Mouse (Mus musculus): ENCODE measurements around the gene Olfr1164. TPM values are rescaled to one million over a fixed set of nuclear protein-coding genes. Genes with fewer than 3 reads are reported as not detected.

The Olfr1164 gene
- not detected in 2 replicates for polyA plus RNA-seq (2014; fragmentation: Nextera tagmentation; extraction: Ambion mirVana)

- ATAC-seq (ENCODE audit: insufficient number of reproducible peaks, low FRiP score, low TSS enrichment, low read depth) (no peak), DNase-seq (ENCODE audit: low spot score) (no peak)
- H3K9me3 ChIP-seq (ENCODE audit: control insufficient read depth, low read length), result no peaks in the 10 kb centered on the region
- no peaks in the 10 kb centered on the region for H3K4me1 ChIP-seq (ENCODE audit: control insufficient read depth, insufficient read depth, low read length)
- H3K27ac ChIP-seq (replicated peaks; ENCODE audit: low read depth, low read length), result no peak within 1 kb of the TSS
- no peak within 1 kb of the TSS for H3K9ac ChIP-seq (ENCODE audit: low read length)
- 83% methylated on average over 4 of the region's 4 CpGs for WGBS
- H3K4me2 ChIP-seq (ENCODE audit: low read depth, severe bottlenecking), result no peak within 1 kb of the TSS
- no peaks in the 10 kb centered on the region for H3K27me3 ChIP-seq (ENCODE audit: control insufficient read depth, insufficient read depth, low read length)
- no peak within 1 kb of the TSS for H3K4me3 ChIP-seq (ENCODE audit: low read depth, low read length)
- H3K36me3 ChIP-seq (ENCODE audit: control insufficient read depth, insufficient read depth, low read length), result no peaks in the 10 kb centered on the region
These were observed at the start of gene Olfr1164 for GRCm38 (mm10) chr2:88093866-88094265. TSS of gene Olfr1164 (minus strand) at chr2:88093966.

- no peak within 1 kb of the TSS for H3K4me3 ChIP-seq (ENCODE audit: low read depth, low read length)
- no peak within 1 kb of the TSS for H3K9ac ChIP-seq (ENCODE audit: low read length)
- no peaks in the 10 kb centered on the region for H3K4me1 ChIP-seq (ENCODE audit: control insufficient read depth, insufficient read depth, low read length)
- DNase-seq (ENCODE audit: low spot score) (no peak), ATAC-seq (ENCODE audit: insufficient number of reproducible peaks, low FRiP score, low TSS enrichment, low read depth) (no peak)
- 98% methylated on average over 1 of the region's 1 CpGs for whole genome bisulfite sequencing
- no peak within 1 kb of the TSS for H3K27ac ChIP-seq (replicated peaks; ENCODE audit: low read depth, low read length)
- no peaks in the 10 kb centered on the region for H3K36me3 ChIP-seq (ENCODE audit: control insufficient read depth, insufficient read depth, low read length)
- no peak within 1 kb of the TSS for H3K4me2 ChIP-seq (ENCODE audit: low read depth, severe bottlenecking)
- H3K9me3 ChIP-seq (ENCODE audit: control insufficient read depth, low read length), result no peaks in the 10 kb centered on the region
- H3K27me3 ChIP-seq (ENCODE audit: control insufficient read depth, insufficient read depth, low read length), result no peaks in the 10 kb centered on the region
These were observed 34.4 kb upstream of the Olfr1164 start, which contains the start of gene Olfr1166 for GRCm38 (mm10) chr2:88128172-88128571. TSS of gene Olfr1166 (minus strand) at chr2:88128272.

GRCm38 (mm10) chr2:88071730-88072129 lies 22.0 kb downstream of the Olfr1164 start, which contains the start of gene Olfr1163:
TSS of gene Olfr1163 (minus strand) at chr2:88071830.
- no peak for DNase-seq (ENCODE audit: low spot score)
- no peaks in the 10 kb centered on the region for H3K36me3 ChIP-seq (ENCODE audit: control insufficient read depth, insufficient read depth, low read length)
- H3K4me2 ChIP-seq (ENCODE audit: low read depth, severe bottlenecking), result no peak within 1 kb of the TSS
- H3K27ac ChIP-seq (replicated peaks; ENCODE audit: low read depth, low read length), result no peak within 1 kb of the TSS
- no peaks in the 10 kb centered on the region for H3K27me3 ChIP-seq (ENCODE audit: control insufficient read depth, insufficient read depth, low read length)
- no peak within 1 kb of the TSS for H3K4me3 ChIP-seq (ENCODE audit: low read depth, low read length)
- no peaks in the 10 kb centered on the region for H3K9me3 ChIP-seq (ENCODE audit: control insufficient read depth, low read length)
- H3K9ac ChIP-seq (ENCODE audit: low read length), result no peak within 1 kb of the TSS
- ATAC-seq (ENCODE audit: insufficient number of reproducible peaks, low FRiP score, low TSS enrichment, low read depth), result no peak
- H3K4me1 ChIP-seq (ENCODE audit: control insufficient read depth, insufficient read depth, low read length), result no peaks in the 10 kb centered on the region

- Histone ChIP-seq H3K36me3 (ENCODE audit: control insufficient read depth, insufficient read depth, low read length) (no peaks in the 10 kb centered on the region), H3K4me3 (ENCODE audit: low read depth, low read length) (no peak overlapping the region), H3K27me3 (ENCODE audit: control insufficient read depth, insufficient read depth, low read length) (no peaks in the 10 kb centered on the region), H3K4me2 (ENCODE audit: low read depth, severe bottlenecking) (no peak overlapping the region), H3K9me3 (ENCODE audit: control insufficient read depth, low read length) (no peaks in the 10 kb centered on the region), H3K4me1 (ENCODE audit: control insufficient read depth, insufficient read depth, low read length) (no peaks in the 10 kb centered on the region), H3K27ac (replicated peaks; ENCODE audit: low read depth, low read length) (no peak overlapping the region), H3K9ac (ENCODE audit: low read length) (no peak overlapping the region)
- DNase-seq (ENCODE audit: low spot score), result no peak
- no peak for ATAC-seq (ENCODE audit: insufficient number of reproducible peaks, low FRiP score, low TSS enrichment, low read depth)
- WGBS, result 82% methylated on average over 2 of the region's 2 CpGs
These were observed 30.2 kb downstream of the Olfr1164 start for GRCm38 (mm10) chr2:88063587-88063986.

GRCm38 (mm10) chr2:88051029-88051428 lies 42.7 kb downstream of the Olfr1164 start, which contains the start of gene Olfr1162:
TSS of gene Olfr1162 (minus strand) at chr2:88051129.
- Histone ChIP-seq H3K4me2 (ENCODE audit: low read depth, severe bottlenecking) (no peak within 1 kb of the TSS), H3K9me3 (ENCODE audit: control insufficient read depth, low read length) (no peaks in the 10 kb centered on the region), H3K27me3 (ENCODE audit: control insufficient read depth, insufficient read depth, low read length) (no peaks in the 10 kb centered on the region), H3K9ac (ENCODE audit: low read length) (no peak within 1 kb of the TSS), H3K27ac (replicated peaks; ENCODE audit: low read depth, low read length) (no peak within 1 kb of the TSS), H3K4me3 (ENCODE audit: low read depth, low read length) (no peak within 1 kb of the TSS), H3K4me1 (ENCODE audit: control insufficient read depth, insufficient read depth, low read length) (no peaks in the 10 kb centered on the region), H3K36me3 (ENCODE audit: control insufficient read depth, insufficient read depth, low read length) (no peaks in the 10 kb centered on the region)
- ATAC-seq (ENCODE audit: insufficient number of reproducible peaks, low FRiP score, low TSS enrichment, low read depth), result no peak
- DNase-seq (ENCODE audit: low spot score), result no peak
- 86% methylated on average over 1 of the region's 1 CpGs for WGBS

Other genes with a start within 250 kb of the Olfr1164 start
- gene Olfr1150-ps1, start 250.0 kb downstream of the Olfr1164 start, polyA plus RNA-seq (2014; fragmentation: Nextera tagmentation; extraction: Ambion mirVana), result not detected in 2 replicates
- not detected in 2 replicates for gene Olfr1151, start 238.1 kb downstream of the Olfr1164 start, polyA plus RNA-seq (2014; fragmentation: Nextera tagmentation; extraction: Ambion mirVana)
- not detected in 2 replicates for gene Olfr1152, start 227.5 kb downstream of the Olfr1164 start, polyA plus RNA-seq (2014; fragmentation: Nextera tagmentation; extraction: Ambion mirVana)
- not detected in 2 replicates for gene Olfr1153, start 199.0 kb downstream of the Olfr1164 start, polyA plus RNA-seq (2014; fragmentation: Nextera tagmentation; extraction: Ambion mirVana)
- gene Olfr1154, start 188.8 kb downstream of the Olfr1164 start, polyA plus RNA-seq (2014; fragmentation: Nextera tagmentation; extraction: Ambion mirVana), result not detected in 2 replicates
- gene Olfr1155, start 148.8 kb downstream of the Olfr1164 start, polyA plus RNA-seq (2014; fragmentation: Nextera tagmentation; extraction: Ambion mirVana), result not detected in 2 replicates
- not detected in 2 replicates for gene Olfr1156, start 140.9 kb downstream of the Olfr1164 start, polyA plus RNA-seq (2014; fragmentation: Nextera tagmentation; extraction: Ambion mirVana)
- not detected in 2 replicates for gene Olfr1157, start 125.7 kb downstream of the Olfr1164 start, polyA plus RNA-seq (2014; fragmentation: Nextera tagmentation; extraction: Ambion mirVana)
- gene Olfr74, start 119.3 kb downstream of the Olfr1164 start, polyA plus RNA-seq (2014; fragmentation: Nextera tagmentation; extraction: Ambion mirVana), result not detected in 2 replicates
- gene Olfr1158, start 103.9 kb downstream of the Olfr1164 start, polyA plus RNA-seq (2014; fragmentation: Nextera tagmentation; extraction: Ambion mirVana), result not detected in 2 replicates
- gene Olfr1160, start 85.7 kb downstream of the Olfr1164 start, polyA plus RNA-seq (2014; fragmentation: Nextera tagmentation; extraction: Ambion mirVana), result not detected in 2 replicates
- gene Olfr1161, start 71.2 kb downstream of the Olfr1164 start, polyA plus RNA-seq (2014; fragmentation: Nextera tagmentation; extraction: Ambion mirVana), result not detected in 2 replicates
- gene Olfr73, start 56.3 kb downstream of the Olfr1164 start, polyA plus RNA-seq (2014; fragmentation: Nextera tagmentation; extraction: Ambion mirVana), result 0.09 TPM in 1 of 2 replicates, not detected in the other
- gene Olfr1162, start 42.8 kb downstream of the Olfr1164 start, polyA plus RNA-seq (2014; fragmentation: Nextera tagmentation; extraction: Ambion mirVana), result not detected in 2 replicates
- not detected in 2 replicates for gene Olfr1163, start 22.1 kb downstream of the Olfr1164 start, polyA plus RNA-seq (2014; fragmentation: Nextera tagmentation; extraction: Ambion mirVana)
- not detected in 2 replicates for gene Olfr1166, start 34.3 kb upstream of the Olfr1164 start, polyA plus RNA-seq (2014; fragmentation: Nextera tagmentation; extraction: Ambion mirVana)
- not detected in 2 replicates for gene Olfr1167, start 61.2 kb upstream of the Olfr1164 start, polyA plus RNA-seq (2014; fragmentation: Nextera tagmentation; extraction: Ambion mirVana)
- gene Olfr1168, start 87.9 kb upstream of the Olfr1164 start, polyA plus RNA-seq (2014; fragmentation: Nextera tagmentation; extraction: Ambion mirVana), result not detected in 2 replicates
- gene Olfr1170, start 134.4 kb upstream of the Olfr1164 start, polyA plus RNA-seq (2014; fragmentation: Nextera tagmentation; extraction: Ambion mirVana), result not detected in 2 replicates
- not detected in 2 replicates for gene Olfr1173, start 185.9 kb upstream of the Olfr1164 start, polyA plus RNA-seq (2014; fragmentation: Nextera tagmentation; extraction: Ambion mirVana)
- gene Olfr1174-ps, start 221.2 kb upstream of the Olfr1164 start, polyA plus RNA-seq (2014; fragmentation: Nextera tagmentation; extraction: Ambion mirVana), result not detected in 2 replicates
- gene Olfr1175-ps, start 233.2 kb upstream of the Olfr1164 start, polyA plus RNA-seq (2014; fragmentation: Nextera tagmentation; extraction: Ambion mirVana), result not detected in 2 replicates
- not detected in 2 replicates for gene Olfr1176, start 242.8 kb upstream of the Olfr1164 start, polyA plus RNA-seq (2014; fragmentation: Nextera tagmentation; extraction: Ambion mirVana)